Mouse (Mus musculus) cerebellum, adult 9-11 months (tissue): ENCODE data around the gene Kansl1l.

Experiments used
- DNase-seq: peaks from one replicate; pipeline ENCODE4 v3.0.0; 2022

Gene Kansl1l

GRCm38 (mm10) chr1:66695296-66695695 is 122.1 kb downstream of the Kansl1l start:
- DNase-seq, result no peak

GRCm38 (mm10) chr1:66694266-66694665 is 123.1 kb downstream of the Kansl1l start:
- DNase-seq, result no peak

GRCm38 (mm10) chr1:66692780-66693392 is 124.5 kb downstream of the Kansl1l start:
- DNase-seq, result peak; percentile 7

GRCm38 (mm10) chr1:66692308-66692707 is 125.1 kb downstream of the Kansl1l start:
- no peak for DNase-seq

- no peak for DNase-seq
Measured at GRCm38 (mm10) chr1:66691772-66692171, 125.6 kb downstream of the Kansl1l start.

- no peak for DNase-seq
Measured at GRCm38 (mm10) chr1:66682974-66683373, 134.4 kb downstream of the Kansl1l start.

- no peak for DNase-seq
Measured at GRCm38 (mm10) chr1:66678662-66679061, 138.7 kb downstream of the Kansl1l start.

GRCm38 (mm10) chr1:66677928-66678327 is 139.4 kb downstream of the Kansl1l start:
- no peak for DNase-seq

GRCm38 (mm10) chr1:66672812-66673211 is 144.6 kb downstream of the Kansl1l start:
- no peak for DNase-seq

- DNase-seq, result no peak
Measured at GRCm38 (mm10) chr1:66671475-66671874, 145.9 kb downstream of the Kansl1l start.
